Mouse (Mus musculus) spleen, adult 10 weeks (tissue): ENCODE results near the gene Olfr1413. TPM values are rescaled to one million over a fixed set of nuclear protein-coding genes. Genes with fewer than 3 reads are reported as not detected.

Experiments used
- polyA plus RNA-seq: library from polyadenylated mRNA; stranded (reverse); fragments of 350-450 nt; fragmentation: Illumina TruSeq; extraction: RNeasy Lipid Tissue Mini Kit (QIAGEN cat#74804); gene quantifications from one replicate; pipeline ENCODE4 v1.2.3, GENCODE M21; 2015; ENCODE audit warnings: low replicate concordance; ENCODE audit not compliant: insufficient read depth

The Olfr1413 gene
- polyA plus RNA-seq = not detected

GRCm38 (mm10) chr1:92571022-92571421 lies at the start of gene Olfr1413:
Gene Olfr1413, plus strand, starts transcription at chr1:92571322.

GRCm38 (mm10) chr1:92585479-92585878 lies 14.4 kb downstream of the Olfr1413 start, which contains the start of gene Olfr1412:
Gene Olfr1412, plus strand, starts transcription at chr1:92585779.

GRCm38 (mm10) chr1:92594111-92594510 lies 23.0 kb downstream of the Olfr1413 start, which contains the start of gene Olfr1411:
Gene Olfr1411, plus strand, starts transcription at chr1:92594411.

GRCm38 (mm10) chr1:92605482-92605881 lies 34.4 kb downstream of the Olfr1413 start, which contains the start of gene Olfr1410:
Gene Olfr1410, plus strand, starts transcription at chr1:92605782.

GRCm38 (mm10) chr1:92617488-92617887 lies 46.4 kb downstream of the Olfr1413 start, which contains the start of gene Olfr12:
Gene Olfr12, plus strand, starts transcription at chr1:92617788.

Other genes starting within 250 kb of the Olfr1413 start
- 125 TPM for gene Ndufa10, start 97.5 kb upstream of the Olfr1413 start, polyA plus RNA-seq
- not detected for gene Olfr1416, start 86.2 kb upstream of the Olfr1413 start, polyA plus RNA-seq
- gene Olfr1415, start 75.2 kb upstream of the Olfr1413 start, polyA plus RNA-seq = not detected
- gene Olfr1414, start 52.7 kb upstream of the Olfr1413 start, polyA plus RNA-seq = not detected
- not detected for gene Olfr1412, start 14.5 kb downstream of the Olfr1413 start, polyA plus RNA-seq
- gene Olfr1411, start 23.1 kb downstream of the Olfr1413 start, polyA plus RNA-seq = not detected
- not detected for gene Olfr1410, start 34.5 kb downstream of the Olfr1413 start, polyA plus RNA-seq
- gene Olfr12, start 46.5 kb downstream of the Olfr1413 start, polyA plus RNA-seq = not detected
- gene Cops9, start 70.7 kb downstream of the Olfr1413 start, polyA plus RNA-seq = 175 TPM
- gene Otos, start 77.5 kb downstream of the Olfr1413 start, polyA plus RNA-seq = 0.26 TPM